Mouse (Mus musculus) gastrocnemius, postnatal 36 days (tissue): ENCODE data around the gene 4931422A03Rik. TPM values are rescaled to one million over a fixed set of nuclear protein-coding genes. Genes with fewer than 3 reads are reported as not detected.

Experiments used
- DNase-seq, 2 experiments: peaks; one replicate each; pipeline ENCODE4 v3.0.0; 2022
- intact Hi-C: fragments of 180-260 bp; cut with DNase I; formaldehyde crosslinking; loops from one replicate; pipeline ENCODE4 v1.15.1; 2025
- total RNA-seq, 2 experiments: library from RNA; stranded (reverse); gene quantifications; 2 replicates each; pipeline ENCODE4 v1.2.3; 2021

Gene 4931422A03Rik
- total RNA-seq, 2 experiments from 2014 or later, result not detected

DNA sequence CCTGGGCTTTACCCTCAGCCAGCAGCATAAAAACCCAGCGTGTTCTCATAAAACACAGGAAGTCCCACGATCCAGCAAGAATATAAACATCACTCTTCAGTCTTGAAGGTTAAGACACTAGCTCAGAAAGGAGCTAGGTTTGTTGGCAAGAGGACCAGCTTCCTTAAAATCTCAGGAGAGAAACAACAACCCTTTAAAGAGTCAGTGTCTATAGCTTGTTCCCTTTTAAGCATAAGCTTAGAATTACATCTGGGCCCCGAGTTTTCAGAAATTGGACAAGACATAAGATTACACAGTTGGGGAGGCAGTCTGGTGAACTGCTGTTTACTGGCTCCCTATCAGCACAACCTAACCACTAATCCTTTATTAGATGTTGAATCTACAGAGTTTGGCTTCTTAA lies 56.3 kb downstream of the 4931422A03Rik start:
- intact Hi-C loops, result loop anchor here (10.0 kb wide), 1 partner anchor 407 kb away; the partner anchor contains the start of gene Abtb2
- no peak for DNase-seq

DNA sequence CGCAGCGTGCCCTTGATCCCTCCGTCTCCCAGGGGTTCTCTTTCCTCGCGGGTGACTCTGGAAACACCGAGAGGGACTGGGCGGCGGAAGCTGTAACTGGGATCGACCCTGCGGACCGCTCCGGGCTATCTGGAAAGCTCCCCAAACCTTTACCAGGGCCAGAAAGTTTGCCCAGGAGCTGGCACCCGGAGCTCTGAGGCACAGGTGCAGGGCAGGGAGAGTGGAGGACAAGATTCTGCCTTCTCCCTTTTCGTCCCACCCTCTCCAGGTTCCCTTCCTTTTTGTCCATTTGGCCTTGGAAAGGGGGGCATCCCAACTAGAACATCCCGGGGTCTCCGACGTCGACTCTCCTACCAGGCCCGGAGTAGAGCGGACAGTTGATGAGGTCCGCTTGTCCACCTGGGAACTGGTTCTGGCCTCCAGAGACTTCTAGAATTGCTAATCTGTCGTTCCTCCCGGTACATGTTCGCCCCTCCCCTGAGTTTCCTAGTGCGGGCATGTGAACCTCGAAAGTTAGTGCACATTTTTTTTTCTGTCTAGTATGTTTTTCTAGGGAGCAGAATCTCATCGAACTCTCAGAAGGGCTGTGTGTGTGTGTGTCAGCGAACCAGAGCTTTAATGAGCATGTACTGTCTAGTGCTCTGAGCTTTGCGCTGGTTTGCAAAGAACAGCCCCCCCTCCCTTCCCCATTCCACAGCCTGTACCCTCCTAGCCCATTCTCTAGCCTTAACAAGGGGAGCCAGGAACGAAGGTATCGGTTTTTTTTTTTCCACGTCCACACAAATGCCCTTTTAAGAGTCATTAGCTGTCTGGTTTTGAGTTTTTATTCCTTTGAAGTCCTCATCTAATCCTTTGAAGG lies 57.1 kb downstream of the 4931422A03Rik start:
- DNase-seq, result no peak

DNA sequence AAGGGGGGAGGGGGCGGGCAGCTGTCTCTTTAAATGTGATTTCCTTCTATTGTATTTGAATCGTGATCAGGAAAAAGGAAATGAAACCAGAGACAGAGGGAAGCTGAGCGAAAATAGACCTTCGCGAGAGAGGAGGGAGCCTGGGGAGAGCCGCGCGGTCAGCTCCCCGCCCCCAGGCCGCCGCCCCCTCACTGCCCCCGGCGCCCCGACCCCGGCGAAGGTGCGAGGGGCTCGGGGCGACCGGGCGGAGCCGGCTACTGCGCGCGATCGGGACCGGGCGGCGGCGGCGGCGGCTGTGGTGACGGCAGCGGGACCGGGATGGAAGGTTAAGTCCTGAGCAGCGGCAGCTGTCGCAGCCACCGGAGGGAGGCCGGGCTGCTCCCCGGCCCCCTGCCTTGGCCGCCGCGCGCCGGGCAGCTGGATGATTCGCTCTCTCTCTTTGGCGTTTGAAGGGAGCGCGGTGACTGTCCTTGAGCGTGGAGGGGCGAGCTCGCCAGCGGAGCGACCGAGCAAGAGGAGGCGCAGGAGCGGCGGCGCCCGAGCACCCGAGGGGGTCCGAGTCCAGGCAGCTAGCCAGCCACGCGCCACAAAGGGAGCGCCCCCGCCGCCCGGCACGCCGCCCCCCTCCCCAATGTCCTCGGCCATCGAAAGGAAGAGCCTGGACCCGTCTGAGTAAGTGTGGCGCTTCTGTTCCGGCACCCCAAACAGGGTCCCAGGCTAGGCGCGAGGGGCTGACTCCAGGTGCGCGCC lies 57.9 kb downstream of the 4931422A03Rik start:
- intact Hi-C loops, result loop anchor here (10.0 kb wide), 1 partner anchor 405 kb away; the partner anchor contains the start of gene Abtb2
- peak; percentile 29 to 56 for DNase-seq

More for the DNA sequence above, 57.1 kb downstream of the 4931422A03Rik start:
- intact Hi-C loops, result loop anchor here (10.0 kb wide), 1 partner anchor 406 kb away; the partner anchor contains the start of gene Abtb2

DNA sequence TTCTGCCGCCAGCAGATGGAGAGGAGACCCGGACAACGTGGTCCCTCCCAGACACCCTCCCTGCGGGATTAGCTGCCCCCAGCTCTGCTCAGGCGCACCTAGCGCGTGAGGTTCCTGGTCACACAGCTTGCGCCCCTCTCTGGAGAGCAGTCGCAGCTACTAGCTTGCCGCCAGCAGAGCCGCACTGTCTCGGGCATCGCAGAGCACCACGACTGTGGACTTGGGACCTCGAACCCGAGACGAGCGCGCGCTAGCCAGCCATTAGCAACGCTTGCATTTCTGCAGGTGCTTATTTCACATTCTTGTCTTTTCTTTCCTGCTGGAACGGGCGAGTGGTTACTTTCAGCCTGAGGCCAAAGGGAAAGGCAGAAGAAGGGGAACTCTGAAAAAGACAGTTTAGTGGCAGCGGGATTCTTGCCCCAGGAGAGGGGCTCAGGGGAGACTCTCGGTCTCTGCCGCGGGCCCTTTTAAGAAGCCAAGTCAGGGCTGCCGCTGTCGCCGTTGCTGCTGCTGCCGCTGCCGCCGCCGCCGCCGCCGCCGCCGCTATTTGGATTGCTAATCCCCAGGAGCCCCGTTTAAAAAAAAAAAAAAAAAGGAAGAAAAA lies 58.6 kb downstream of the 4931422A03Rik start:
- DNase-seq, result peak; percentile 26 to 60
- intact Hi-C loops, result loop anchor here (10.0 kb wide), 1 partner anchor 405 kb away; the partner anchor contains the start of gene Abtb2

DNA sequence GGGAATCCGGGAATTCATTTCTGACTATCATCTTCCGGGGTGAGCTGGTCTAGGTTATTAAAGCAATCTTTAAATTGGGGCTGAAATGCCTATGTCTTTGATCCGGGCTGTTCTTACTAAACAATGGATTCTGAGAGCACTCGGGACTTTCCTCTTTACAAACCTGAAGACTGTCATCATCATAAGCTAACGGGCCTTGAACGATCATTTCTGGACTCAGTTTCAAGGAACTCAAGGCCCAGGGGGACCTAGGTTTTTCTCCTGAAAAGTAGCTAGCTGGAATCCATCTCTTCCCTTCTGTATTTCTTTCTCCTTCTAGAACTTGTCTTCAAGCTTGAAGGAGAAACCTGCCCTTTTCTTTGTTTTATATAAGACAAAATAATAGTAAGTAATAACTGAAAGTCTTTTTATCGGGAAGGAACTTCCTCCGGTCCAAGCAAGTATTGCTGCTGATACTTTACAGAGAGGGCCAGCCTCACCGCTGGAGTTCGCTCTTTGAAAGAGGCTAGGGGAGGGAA lies 59.2 kb downstream of the 4931422A03Rik start:
- intact Hi-C loops, result no loop called here

DNA sequence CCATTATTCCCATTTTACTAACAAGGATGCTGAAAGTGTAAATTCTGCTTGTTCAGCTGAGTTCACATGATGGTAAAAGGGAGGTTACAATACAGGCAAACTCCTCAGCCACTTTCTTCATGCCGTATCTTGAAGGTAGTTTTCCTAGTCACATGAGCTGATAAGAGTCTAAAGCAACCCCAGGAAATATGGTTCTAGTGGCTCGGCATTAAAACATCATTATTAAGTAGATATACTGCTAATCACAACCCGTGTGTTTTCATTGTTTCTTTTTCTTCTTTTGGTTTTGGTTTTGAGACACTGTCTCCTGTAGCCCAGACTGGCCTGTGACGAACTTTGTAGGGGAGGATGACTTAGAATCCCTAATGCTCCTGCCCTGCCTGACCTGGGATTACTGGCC lies 60.0 kb downstream of the 4931422A03Rik start:
- DNase-seq, result no peak
- intact Hi-C loops, result no loop called here

More for the DNA sequence above, 59.2 kb downstream of the 4931422A03Rik start:
- DNase-seq, result no peak

DNA sequence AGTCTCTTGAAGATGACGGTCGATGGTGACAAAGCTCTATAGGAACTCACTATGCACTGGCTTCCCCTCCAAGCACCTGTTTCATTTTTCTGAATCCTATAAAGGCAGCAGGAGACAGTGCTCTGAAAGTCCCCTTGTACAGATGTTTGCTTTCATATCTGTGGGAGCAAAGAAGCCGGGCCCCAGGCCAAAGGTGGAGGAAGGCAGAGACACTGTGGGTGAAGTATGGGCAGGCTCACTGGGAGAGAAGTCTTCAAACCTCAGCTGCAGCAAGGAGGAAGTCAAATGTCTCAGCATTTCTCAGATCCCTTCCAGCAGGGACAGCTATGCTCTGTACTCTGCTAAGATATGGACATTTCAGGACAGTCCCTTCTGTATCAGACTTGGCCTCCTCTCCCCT lies 62.8 kb downstream of the 4931422A03Rik start:
- no peak for DNase-seq
- intact Hi-C loops, result no loop called here

DNA sequence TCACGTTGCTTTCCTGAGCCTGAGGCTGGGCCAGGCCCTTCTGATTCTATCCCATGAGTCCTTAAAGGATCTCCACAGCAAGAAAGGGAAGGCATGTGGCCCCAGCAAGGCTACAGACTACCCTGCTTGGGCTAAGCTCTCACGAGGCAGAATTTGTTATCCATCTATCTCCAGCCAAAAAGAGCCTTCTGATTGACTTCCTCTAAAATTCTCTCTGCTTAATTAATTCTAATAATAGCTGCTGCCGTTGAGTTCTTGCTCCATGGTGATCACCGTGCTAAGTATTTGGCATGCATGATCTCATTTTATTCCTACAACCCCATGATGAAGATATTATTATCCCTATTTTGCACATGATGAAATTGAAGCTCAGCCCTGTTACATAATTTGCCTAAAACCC lies 65.8 kb downstream of the 4931422A03Rik start:
- DNase-seq, result no peak
- intact Hi-C loops, result no loop called here

DNA sequence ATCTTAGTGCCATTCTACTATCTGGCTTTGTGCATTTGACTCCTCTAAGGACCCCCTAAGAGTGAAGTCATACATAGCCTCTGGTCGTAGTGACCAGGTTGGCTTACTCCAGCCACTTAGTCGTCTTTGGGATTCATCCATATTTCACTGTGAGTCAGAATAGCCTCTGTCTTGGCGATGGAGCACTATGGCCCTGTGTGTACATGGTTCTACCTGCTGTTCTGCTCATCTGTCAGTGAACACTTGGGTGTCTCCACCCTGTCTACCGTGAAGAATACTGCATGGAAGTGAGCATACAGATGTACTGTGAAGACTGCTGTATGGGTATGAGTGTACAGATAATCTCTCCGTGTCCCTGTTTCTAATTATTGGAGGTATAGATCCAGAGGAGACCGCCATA lies 68.6 kb downstream of the 4931422A03Rik start:
- no peak for DNase-seq

DNA sequence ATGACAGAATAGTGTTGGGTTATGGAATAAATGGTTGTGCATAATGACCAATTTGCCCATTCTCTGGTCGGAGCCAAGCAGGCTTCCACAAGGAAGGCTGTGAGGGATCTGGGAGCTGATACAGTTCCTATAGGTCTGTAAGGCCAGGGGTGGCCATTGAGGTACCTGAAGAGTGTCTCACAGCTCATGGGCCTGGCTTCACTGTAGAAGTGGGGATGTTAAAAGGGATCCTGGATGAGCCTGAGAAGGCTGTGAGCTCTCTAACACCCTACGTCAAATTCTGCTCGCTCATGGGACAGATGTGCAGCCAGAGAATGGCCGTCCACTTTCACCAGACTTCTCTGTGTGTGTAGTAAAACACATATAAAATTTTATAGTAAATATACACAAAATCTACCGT lies 69.1 kb downstream of the 4931422A03Rik start:
- no peak for DNase-seq
- intact Hi-C loops, result no loop called here

More for the DNA sequence above, 68.6 kb downstream of the 4931422A03Rik start:
- intact Hi-C loops, result no loop called here

DNA sequence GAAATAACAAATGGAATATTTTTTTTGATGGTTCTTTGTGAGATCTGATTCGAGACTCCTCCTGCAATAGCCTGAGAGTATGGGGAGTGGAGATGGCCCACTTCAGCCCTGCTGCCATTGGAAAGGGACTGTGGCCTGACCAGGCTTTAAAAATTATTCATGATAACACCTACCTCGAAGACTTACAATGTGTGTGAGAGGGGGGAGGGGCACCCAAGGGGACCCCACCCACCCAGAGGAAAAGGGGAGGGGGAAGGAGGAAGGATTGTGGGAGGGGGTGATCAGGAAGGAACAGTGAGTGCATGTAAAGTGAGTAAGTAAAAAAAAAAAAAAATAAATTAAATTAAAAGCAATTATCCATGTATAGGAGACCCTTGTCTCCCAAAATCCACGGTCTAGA lies 69.5 kb downstream of the 4931422A03Rik start:
- no peak for DNase-seq
- intact Hi-C loops, result no loop called here

DNA sequence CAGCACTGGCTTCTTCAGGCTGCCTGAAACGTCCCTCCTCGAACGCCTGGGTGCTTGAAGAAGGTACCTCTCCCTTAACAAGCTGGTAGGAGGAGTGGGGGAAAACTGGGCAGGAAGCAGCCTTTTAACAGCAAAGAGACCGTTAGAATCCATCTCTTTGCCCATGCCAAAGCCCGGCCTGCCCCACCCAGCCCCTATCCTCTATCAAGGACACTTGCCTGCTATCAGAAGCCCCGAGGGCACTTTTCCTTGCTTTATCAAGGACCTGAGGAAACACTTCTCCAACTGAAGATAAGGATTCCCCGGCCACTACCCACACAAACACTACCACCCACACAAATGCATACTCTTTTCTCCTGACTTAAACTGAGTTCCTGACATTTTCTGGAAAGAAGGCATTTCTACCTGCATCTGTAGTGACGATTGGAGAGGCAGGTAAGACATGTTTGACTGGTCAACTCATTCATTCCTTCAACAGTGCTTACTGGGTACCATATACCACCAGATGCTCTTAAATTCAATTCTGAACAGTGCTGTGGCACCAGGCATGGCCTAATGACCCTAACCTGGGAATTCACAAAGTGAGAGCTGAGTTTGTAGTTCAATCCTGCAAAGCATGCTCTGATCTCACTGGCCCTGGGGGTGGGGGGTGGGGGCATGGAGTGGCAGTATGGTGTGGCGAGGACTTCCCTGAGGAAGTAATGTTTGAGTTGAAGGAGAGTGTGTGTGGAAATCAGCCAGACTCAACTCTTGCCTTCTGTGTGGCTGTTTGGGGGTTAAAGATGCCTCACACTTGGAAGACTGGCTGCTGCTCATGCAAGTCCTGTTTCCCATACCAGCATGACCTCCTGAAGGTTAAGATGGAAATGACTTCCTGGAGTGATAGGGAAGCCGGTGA lies 70.3 kb downstream of the 4931422A03Rik start, which contains the start of gene Lmo2:
Gene Lmo2 (plus strand): TSS at position 338 of the 898 bp plus-strand sequence.
- intact Hi-C loops, result no loop called here
- no peak for DNase-seq

DNA sequence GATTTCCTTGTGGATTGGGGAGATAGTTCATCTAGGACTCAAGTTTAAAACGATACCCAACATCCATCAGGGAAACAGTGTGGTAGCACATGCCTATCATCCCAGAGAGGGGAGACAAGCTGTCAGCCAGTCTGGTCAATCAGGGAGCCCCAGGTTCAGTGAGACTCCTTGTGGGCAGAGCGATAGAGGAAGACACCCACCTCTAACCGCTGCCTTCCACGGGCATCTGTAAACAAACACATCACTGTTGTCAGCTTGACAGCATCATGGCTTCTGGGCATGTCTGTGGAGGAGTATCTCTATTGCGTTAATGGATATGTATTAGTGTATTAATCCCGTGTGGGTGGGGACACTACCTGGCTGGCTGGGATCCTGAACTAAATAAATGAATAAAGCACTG lies 71.3 kb downstream of the 4931422A03Rik start:
- intact Hi-C loops, result no loop called here
- no peak for DNase-seq

DNA sequence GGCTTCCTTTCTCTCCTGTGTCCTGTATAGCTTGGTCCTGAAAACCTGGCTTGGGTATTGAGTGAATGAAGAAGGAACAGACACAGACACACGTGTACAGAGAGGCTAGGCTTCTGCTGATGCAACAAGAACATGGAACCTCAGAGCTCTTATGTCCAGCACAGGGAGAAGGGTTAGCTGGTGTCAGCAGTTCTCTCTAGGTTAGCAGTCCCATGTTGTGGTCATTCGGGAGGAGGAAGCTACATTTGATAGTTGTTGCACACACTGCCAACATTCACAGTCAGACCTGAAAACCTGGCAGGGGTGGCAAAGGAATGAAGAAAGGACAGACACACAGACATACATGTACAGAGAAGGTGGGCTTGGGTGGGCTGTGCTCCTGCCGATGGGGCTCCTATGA lies 72.4 kb downstream of the 4931422A03Rik start:
- DNase-seq, result no peak
- intact Hi-C loops, result no loop called here

DNA sequence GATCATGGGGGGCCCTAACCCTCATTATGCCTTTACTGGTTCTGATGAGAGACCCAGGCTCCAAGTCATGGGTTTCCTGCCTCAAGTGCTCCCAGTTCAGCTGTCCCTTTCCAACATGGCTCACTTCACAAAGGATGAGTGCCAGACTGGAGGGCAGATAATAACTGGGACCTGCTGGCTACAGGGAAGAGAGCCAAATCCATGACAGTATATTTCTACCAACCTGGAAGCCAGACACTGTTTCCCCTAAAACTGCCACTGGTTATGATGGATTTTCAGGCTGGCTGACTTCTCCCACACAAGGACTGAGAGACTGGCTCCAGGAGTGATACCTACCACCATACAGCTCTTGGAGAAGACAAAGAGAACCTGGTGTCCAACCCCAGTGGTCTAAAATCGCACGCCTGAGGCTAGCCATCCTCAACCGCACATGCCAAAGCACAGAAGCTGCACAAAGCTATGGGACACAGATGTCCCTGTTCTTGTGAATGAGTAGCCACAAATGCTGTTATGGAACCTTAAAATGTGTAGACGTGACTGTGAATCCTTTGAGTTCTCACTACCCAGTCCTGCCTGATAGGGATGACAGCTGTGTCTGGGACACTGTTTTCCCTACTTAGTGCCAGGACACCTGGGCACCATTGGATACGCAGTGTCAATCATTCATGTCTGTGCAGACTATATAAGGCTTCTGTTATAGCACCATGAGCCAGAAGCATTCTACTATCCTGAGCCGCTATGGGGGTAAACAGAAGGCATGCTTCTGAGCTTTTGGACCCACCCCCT lies 74.9 kb downstream of the 4931422A03Rik start:
- DNase-seq, result no peak
- intact Hi-C loops, result no loop called here

DNA sequence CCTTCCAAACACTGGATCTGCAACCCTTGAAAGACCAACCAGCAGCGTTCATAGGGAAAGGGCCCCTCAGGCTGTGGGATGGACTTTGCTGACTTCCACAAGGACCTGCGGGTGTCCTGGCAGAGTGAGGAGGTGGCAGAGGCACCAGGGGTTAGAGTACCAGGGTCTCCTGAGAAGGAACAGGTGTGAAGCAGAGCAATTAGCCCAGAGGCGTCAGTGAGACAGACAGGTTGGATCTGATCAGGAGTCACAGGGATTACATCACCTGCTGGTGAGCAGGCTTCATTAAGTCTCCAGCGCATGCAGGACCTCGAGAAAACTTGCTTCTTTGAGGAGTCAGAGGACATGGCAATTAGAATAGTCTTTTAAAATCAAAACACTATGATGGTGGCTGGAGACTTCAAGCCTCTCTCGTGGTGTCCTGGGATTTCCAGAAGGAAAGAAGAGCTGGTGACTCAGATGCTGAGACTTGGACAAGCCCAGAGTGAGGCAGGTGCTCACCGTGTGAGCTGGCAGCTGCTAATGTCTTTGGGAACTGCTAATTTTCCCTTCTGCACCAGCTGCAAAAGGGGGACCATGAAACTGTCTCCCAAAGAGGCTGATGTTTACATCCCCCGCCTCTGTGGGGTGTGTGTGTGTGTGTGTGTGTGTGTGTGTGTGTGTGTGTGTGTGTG lies 80.0 kb downstream of the 4931422A03Rik start:
- intact Hi-C loops, result no loop called here
- DNase-seq, result no peak

DNA sequence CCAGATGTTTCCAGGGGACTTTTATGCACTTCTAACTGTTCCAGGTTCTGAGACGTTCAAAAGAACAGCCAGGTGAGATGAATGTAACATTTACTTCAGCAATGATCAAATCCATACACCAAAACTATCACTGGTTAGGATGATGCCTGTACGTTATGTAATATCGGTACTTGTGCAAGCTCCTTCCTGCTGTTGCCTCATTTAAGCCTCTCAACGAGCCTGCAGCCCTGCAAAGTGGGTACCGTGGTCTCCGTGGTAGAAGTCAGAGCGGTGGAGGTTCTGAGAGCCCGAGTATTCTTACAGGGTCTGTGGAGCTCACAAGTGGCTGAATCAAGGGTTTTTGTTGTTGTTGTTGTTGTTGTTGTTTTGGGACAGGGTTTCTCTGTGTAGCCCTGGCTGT lies 81.3 kb downstream of the 4931422A03Rik start:
- intact Hi-C loops, result no loop called here
- DNase-seq, result no peak

DNA sequence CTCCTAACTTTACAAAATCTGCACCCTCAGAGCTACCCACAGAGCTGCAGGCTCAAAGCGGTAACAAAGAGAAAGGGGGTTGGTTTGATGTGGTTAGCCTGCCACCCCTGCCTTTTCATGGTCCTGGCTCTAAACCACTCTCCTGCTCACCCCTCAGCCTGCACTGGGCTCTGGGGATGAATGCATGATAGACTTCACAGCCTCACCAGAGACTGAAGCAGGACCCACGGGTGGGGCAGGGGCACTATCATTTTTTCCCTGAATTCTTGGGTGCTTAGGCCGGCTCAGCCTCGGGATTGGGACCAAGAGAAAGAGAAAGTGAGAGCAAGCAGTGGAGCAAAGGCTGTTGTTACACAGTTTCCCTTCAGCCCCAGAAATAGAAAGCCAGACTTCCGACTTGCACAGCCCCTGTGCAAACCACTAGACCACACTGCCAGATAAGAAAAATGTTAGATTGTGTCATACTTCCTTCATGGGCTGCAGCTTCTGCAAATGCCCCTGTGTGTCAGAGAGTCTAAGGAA lies 82.5 kb downstream of the 4931422A03Rik start:
- intact Hi-C loops, result no loop called here
- no peak for DNase-seq
